Mouse (Mus musculus) embryonic facial prominence, embryonic 12.5 days (tissue): Measurements from ENCODE around the gene Avpr2. TPM values are rescaled to one million over a fixed set of nuclear protein-coding genes. Genes with fewer than 3 reads are reported as not detected.

Experiments used
- ATAC-seq: fragments of 200-750 bp; cut with Nextera tagmentation; 2 replicates; pipeline ENCODE4 v1.8.0; 2017; ENCODE audit not compliant: insufficient number of reproducible peaks, insufficient read depth, low FRiP score, low TSS enrichment
- H3K27ac ChIP-seq: fragments of 300-500 bp; sonication (generic); 2 replicates; pipeline ENCODE4 v1.5.1; 2016; ENCODE audit warnings: mild to moderate bottlenecking
- H3K27me3 ChIP-seq: fragments of 300-500 bp; sonication (generic); 2 replicates; pipeline ENCODE4 v1.6.1; 2016; ENCODE audit warnings: mild to moderate bottlenecking, moderate library complexity
- H3K36me3 ChIP-seq: fragments of 300-500 bp; sonication (generic); 2 replicates; pipeline ENCODE4 v1.6.1; 2016; ENCODE audit warnings: mild to moderate bottlenecking
- H3K4me1 ChIP-seq: fragments of 300-500 bp; sonication (generic); 2 replicates; pipeline ENCODE4 v1.6.1; 2016
- H3K4me2 ChIP-seq: fragments of 300-500 bp; sonication (generic); replicated peaks from 2 replicates; pipeline ENCODE4 v1.6.1; 2016; ENCODE audit warnings: mild to moderate bottlenecking, moderate library complexity
- H3K4me3 ChIP-seq: fragments of 300-500 bp; sonication (generic); 2 replicates; pipeline ENCODE4 v1.5.1; 2016; ENCODE audit warnings: mild to moderate bottlenecking
- H3K9ac ChIP-seq: fragments of 300-500 bp; sonication (generic); 2 replicates; pipeline ENCODE4 v1.6.1; 2016; ENCODE audit warnings: mild to moderate bottlenecking, moderate library complexity
- H3K9me3 ChIP-seq: fragments of 300-500 bp; sonication (generic); 2 replicates; pipeline ENCODE4 v1.6.1; 2016; ENCODE audit warnings: mild to moderate bottlenecking, moderate library complexity
- WGBS: fragments of 180-500 bp; shearing (Covaris S2); methylation state at CpG from one replicate; pipeline ENCODE4 v1.1.7; 2016; 5-methylcytosine and 5-hydroxymethylcytosine counted together
- polyA plus RNA-seq: library from polyadenylated mRNA; unstranded; fragments of >200 nt; fragmentation: Nextera tagmentation; extraction: Ambion mirVana; gene quantifications from 2 replicates; pipeline ENCODE4 v1.2.1, GENCODE M21; 2016

Avpr2 gene
- polyA plus RNA-seq, 1 experiment from 2014 or later: 0.10 TPM

DNA sequence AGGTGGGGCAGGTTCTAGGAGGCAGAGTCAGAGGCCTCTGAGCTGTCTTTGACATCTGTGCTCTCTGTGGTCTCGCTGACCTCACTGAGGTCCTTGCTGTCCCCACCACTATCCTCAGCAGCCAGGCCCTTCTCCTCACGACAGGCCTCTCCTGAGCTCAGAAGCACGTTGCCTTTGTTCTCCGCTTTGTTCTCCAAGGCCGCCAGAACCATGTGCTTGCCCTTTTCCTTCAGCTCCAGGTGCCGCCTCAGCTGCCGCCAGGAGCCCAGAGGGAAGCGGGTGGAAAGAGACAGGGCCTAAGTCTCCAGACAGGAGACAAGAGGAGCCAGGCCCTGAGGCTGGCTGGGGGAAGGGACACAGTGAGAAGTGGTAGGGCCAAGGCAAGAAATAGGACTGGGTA lies 25.0 kb downstream of the Avpr2 start:
- Histone ChIP-seq H3K9ac (no peak overlapping the region), H3K4me1 (no peaks in the 10 kb centered on the region), H3K4me3 (no peak overlapping the region), H3K36me3 (peaks cover 10% of the 10 kb centered on the region; the same call in 1 of the 2 replicates), H3K27ac (no peak overlapping the region), H3K9me3 (no peaks in the 10 kb centered on the region), H3K4me2 (no peak overlapping the region), H3K27me3 (no peaks in the 10 kb centered on the region)
- no peak for ATAC-seq
- WGBS: 71% methylated on average over 8 of the region's 8 CpGs

DNA sequence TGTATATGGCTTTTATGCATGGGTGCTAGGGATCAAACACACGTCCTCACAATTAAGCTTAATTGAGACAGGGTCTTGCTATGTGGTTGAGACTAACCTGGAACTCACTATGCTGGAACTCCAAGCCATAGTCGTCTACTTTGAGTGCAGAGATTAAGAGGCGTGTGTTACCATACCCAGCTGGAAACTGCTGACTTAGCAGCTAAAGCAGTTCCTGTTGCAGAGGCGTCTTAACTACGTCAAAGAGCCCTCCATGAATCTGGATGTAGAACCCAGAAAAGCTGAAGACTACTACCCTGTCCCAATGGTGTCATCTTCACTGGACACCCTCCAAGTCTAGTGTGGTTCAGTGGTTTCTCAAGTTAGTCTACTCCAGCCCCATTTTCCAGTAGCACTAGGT lies 26.7 kb downstream of the Avpr2 start:
- H3K27me3 ChIP-seq: no peaks in the 10 kb centered on the region
- H3K9me3 ChIP-seq: no peaks in the 10 kb centered on the region
- H3K4me2 ChIP-seq: no peak overlapping the region
- 83% methylated on average over 5 of the region's 5 CpGs for WGBS
- no peak for ATAC-seq
- H3K4me3 ChIP-seq: no peak overlapping the region
- H3K9ac ChIP-seq: no peak overlapping the region
- H3K4me1 ChIP-seq: no peaks in the 10 kb centered on the region
- peaks cover 10% of the 10 kb centered on the region; the same call in 1 of the 2 replicates for H3K36me3 ChIP-seq
- H3K27ac ChIP-seq: no peak overlapping the region

DNA sequence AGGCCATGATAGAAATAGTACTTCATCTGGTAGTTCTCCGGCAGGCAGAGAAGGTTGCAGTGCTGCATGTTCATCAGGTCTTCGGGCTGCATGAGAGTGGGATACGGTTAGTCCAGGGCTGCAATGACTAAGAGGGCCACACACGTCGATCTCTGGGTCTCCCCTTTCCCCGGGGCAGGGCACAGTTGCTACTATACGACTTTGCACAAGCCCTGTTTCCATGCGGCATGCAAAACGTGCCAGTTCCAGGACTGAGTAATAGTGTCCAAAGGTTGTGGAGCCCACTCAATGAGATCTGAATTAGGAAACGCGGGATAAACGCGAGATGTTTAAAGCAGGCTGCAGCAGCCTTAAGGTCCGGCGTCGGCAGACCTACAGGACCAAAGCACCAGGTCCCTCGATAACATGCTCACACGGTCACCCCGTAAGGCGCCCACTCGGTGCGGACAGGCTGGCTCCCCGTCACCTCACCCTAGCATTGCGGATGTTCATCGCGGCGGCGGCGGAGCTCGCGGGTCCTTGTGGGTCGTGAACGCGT lies 29.5 kb downstream of the Avpr2 start:
- Histone ChIP-seq H3K36me3 (peaks cover 10% of the 10 kb centered on the region; the same call in 1 of the 2 replicates), H3K9ac (peak overlapping the region; percentile 68), H3K4me1 (no peaks in the 10 kb centered on the region), H3K27ac (peak overlapping the region; percentile 77; the same call in 1 of the 2 replicates), H3K4me3 (peak overlapping the region; percentile 51), H3K4me2 (peak overlapping the region; percentile 62), H3K9me3 (no peaks in the 10 kb centered on the region), H3K27me3 (no peaks in the 10 kb centered on the region)
- 14% methylated on average over 34 of the region's 34 CpGs for WGBS
- no peak for ATAC-seq

DNA sequence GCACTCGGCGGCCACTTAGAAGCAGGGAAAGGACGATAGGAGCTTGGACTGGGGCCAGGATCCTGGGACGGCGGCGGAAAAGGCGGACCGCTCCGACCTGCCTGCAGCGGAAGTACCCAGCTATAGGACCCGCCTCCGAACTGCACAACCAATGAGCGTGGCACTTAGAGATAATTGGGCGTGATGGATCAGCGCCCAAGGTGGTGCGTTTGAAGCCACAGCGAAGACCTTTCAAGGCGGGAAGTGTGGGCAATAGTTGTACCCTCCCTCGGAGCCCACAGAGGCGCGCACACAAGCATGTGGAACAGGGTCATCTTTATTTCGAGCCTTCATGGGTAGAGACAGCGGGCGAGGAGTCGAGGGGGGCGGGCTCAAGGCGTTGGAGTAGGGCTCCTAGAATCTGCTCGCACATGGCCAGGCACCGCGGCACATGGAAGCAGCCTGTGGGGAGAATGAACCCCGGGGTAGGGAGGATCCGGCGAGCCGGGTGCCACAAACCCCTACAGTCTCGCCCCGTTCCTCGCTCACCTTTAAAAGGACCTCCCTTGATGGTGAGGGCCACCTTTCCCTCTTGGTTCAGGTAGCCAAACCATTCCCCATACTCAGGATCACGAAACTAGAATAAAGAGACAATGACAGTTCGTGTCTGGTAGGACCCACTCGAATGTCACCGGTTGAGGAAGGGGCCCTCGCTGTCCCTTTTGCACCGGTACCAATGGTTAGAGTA lies 30.1 kb downstream of the Avpr2 start, which contains the start of the genes Arhgap4 and Naa10:
Arhgap4 (minus strand) TSS at position 48 of the 727 bp plus-strand sequence.
Naa10 (minus strand) TSS at position 122 of the 727 bp plus-strand sequence.
- no peaks in the 10 kb centered on the region for H3K9me3 ChIP-seq
- peak within 1 kb of the TSS; percentile 77 for H3K27ac ChIP-seq
- H3K36me3 ChIP-seq: peaks cover 10% of the 10 kb centered on the region; the same call in 1 of the 2 replicates
- 17% methylated on average over 43 of the region's 43 CpGs for WGBS
- peak within 1 kb of the TSS; percentile 62 for H3K4me2 ChIP-seq
- H3K9ac ChIP-seq: peak within 1 kb of the TSS; percentile 68
- H3K27me3 ChIP-seq: no peaks in the 10 kb centered on the region
- no peaks in the 10 kb centered on the region for H3K4me1 ChIP-seq
- peak; percentile 98 for ATAC-seq
- H3K4me3 ChIP-seq: peak within 1 kb of the TSS; percentile 51

DNA sequence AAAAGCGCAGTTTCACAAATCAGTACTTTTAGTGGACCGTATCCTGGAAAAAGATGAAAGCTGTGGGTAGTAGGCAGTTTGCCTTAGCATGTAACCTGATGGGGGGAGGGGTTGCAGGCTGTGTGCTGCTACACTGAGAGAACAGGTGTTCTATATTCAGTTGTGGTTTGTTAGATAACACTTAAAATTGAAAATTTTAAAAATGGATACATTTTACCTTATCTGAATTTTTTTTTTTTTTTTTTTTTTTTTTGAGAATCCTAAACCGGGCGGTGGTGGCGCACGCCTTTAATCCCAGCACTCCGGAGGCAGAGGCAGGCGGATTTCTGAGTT lies 30.6 kb downstream of the Avpr2 start:
- WGBS: 72% methylated on average over 8 of the region's 8 CpGs
- H3K27ac ChIP-seq: peak overlapping the region; percentile 75; the same call in 1 of the 2 replicates
- ATAC-seq: no peak
- peak overlapping the region; percentile 51 for H3K4me3 ChIP-seq
- H3K9me3 ChIP-seq: no peaks in the 10 kb centered on the region
- H3K36me3 ChIP-seq: peaks cover 8% of the 10 kb centered on the region; the same call in 1 of the 2 replicates
- H3K9ac ChIP-seq: 0 out of 2 replicates have a peak overlapping the region, but pooled peaks have one; percentile 38
- no peaks in the 10 kb centered on the region for H3K4me1 ChIP-seq
- H3K4me2 ChIP-seq: peak overlapping the region; percentile 62
- H3K27me3 ChIP-seq: no peaks in the 10 kb centered on the region

DNA sequence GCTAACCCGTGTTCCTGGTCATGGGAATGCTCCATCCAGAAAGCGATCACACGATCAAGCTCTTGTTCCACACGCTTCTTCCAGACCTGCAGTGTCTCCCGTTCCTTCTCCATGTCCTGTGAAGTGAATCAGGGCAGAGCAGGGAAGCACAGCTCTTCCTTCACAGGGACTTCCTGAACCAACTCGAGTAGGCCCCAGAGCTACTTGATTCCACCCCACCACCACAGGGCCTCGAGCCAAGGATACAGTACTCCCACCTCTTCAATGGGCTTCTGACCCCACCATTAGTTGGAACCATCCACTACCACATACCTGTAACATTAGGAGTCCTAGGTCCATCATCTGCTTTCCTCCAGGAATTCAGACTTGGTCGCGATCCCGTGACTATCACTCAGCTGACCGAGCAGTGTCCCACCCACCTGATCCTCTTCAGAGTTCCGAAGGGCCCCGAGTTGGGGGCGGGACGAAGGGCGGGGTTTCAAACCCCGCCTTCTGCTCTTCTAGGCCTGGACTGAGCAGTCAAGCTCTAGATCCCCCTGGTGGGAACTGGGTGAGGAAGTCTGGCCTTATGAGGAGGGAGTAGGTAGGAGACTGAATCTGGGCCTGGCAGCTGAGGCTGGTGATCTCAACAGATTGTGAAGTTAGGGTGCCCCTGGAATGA lies 38.6 kb downstream of the Avpr2 start, which contains the start of gene Renbp:
Renbp (minus strand) TSS at position 449 of the 661 bp plus-strand sequence.
- H3K4me3 ChIP-seq: peak within 1 kb of the TSS; percentile 17; the same call in 1 of the 2 replicates
- H3K4me2 ChIP-seq: peak within 1 kb of the TSS; percentile 35
- no peaks in the 10 kb centered on the region for H3K27me3 ChIP-seq
- no peak within 1 kb of the TSS for H3K27ac ChIP-seq
- H3K9ac ChIP-seq: no peak within 1 kb of the TSS; the same call in 1 of the 2 replicates
- no peaks in the 10 kb centered on the region for H3K36me3 ChIP-seq
- peak; percentile 69; the same call in 1 of the 2 replicates for ATAC-seq
- no peaks in the 10 kb centered on the region for H3K9me3 ChIP-seq
- H3K4me1 ChIP-seq: no peaks in the 10 kb centered on the region
- 39% methylated on average over 17 of the region's 17 CpGs for WGBS

DNA sequence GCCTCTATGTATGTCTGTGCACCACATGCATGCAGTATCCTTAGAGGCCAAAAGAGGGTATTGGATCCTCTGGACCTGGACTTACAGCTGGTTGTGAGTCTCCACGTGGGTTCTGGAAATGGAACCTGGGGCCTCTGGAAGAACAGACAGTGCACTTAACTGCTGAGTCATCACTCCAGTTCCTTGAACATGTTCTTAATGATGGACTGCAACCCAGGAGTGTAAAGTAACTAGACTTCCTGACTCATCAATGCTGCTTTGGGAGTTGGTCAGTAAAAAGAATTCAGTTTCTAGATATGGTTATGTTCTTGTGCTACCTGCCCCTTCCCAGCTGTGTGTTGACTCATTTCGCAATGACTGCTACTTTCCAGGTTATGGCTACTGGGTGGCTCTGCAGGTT lies 40.0 kb downstream of the Avpr2 start:
- Histone ChIP-seq H3K4me1 (no peaks in the 10 kb centered on the region), H3K4me2 (no peak overlapping the region), H3K27ac (no peak overlapping the region), H3K36me3 (no peaks in the 10 kb centered on the region), H3K27me3 (no peaks in the 10 kb centered on the region), H3K9me3 (no peaks in the 10 kb centered on the region), H3K9ac (no peak overlapping the region), H3K4me3 (no peak overlapping the region)
- WGBS: 74% methylated on average over 2 of the region's 2 CpGs
- ATAC-seq: no peak

DNA sequence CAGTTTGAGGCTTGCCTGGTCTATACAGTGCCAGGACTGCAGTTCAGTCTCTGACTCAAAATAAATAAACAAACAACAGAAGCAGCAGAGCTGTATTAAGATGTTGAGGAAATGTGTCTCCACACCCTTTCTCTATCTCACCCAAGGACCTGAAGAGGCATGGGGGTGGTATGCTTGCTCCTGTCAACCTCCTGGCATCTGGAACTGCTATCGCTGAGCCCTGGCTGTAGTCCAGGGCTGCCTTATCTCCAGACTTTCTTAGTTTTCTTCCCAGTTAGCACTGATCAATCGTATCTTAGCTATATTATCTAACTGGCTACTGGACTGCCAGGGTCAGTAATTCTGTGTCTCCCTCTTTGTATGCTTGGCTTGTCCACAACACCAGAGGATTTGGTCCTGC lies 50.0 kb downstream of the Avpr2 start:
- no peaks in the 10 kb centered on the region for H3K4me1 ChIP-seq
- H3K4me3 ChIP-seq: no peak overlapping the region
- no peak for ATAC-seq
- peaks cover 38% of the 10 kb centered on the region for H3K36me3 ChIP-seq
- no peak overlapping the region for H3K27ac ChIP-seq
- H3K4me2 ChIP-seq: no peak overlapping the region
- H3K9ac ChIP-seq: no peak overlapping the region
- 94% methylated on average over 2 of the region's 2 CpGs for WGBS
- no peaks in the 10 kb centered on the region for H3K27me3 ChIP-seq
- H3K9me3 ChIP-seq: no peaks in the 10 kb centered on the region

DNA sequence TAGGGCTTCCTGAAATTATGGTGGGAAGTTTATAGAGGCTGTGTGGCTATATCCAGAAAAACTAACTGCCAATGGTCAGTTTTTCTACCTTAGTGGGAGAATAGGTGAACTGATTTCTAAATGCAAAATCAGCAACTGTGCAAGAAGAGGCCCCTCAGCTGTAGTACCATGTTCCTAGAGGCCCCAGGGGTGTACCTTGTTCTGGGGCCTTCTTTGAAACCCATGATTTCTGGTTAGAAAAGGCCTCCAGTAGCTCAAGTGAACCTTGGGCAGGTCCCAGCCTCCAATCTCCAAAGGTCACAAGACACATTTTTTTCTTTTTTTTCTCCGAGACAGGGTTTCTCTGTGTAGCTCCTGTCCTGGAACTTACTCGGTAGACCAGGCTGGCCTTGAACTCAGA lies 50.4 kb downstream of the Avpr2 start:
- no peak overlapping the region for H3K27ac ChIP-seq
- no peak overlapping the region for H3K4me2 ChIP-seq
- no peak for ATAC-seq
- no peak overlapping the region for H3K9ac ChIP-seq
- no peaks in the 10 kb centered on the region for H3K4me1 ChIP-seq
- 83% methylated on average over 2 of the region's 2 CpGs for WGBS
- H3K27me3 ChIP-seq: no peaks in the 10 kb centered on the region
- H3K4me3 ChIP-seq: no peak overlapping the region
- H3K9me3 ChIP-seq: no peaks in the 10 kb centered on the region
- H3K36me3 ChIP-seq: peaks cover 43% of the 10 kb centered on the region
